Mouse (Mus musculus): ENCODE measurements around the gene Usp12.
"Not testable (repeated sequence)": the region's sequence is repeated elsewhere in the genome, so short reads cannot be mapped to it uniquely, and the experiment has no call there.

The Usp12 gene

GRCm38 (mm10) chr5:146736970-146737495, 57.8 kb downstream of the Usp12 start:
- DNase-seq (ENCODE audit: low spot score): no peak

GRCm38 (mm10) chr5:146736348-146736747, 58.5 kb downstream of the Usp12 start:
- no peak for DNase-seq (ENCODE audit: low spot score)

GRCm38 (mm10) chr5:146735054-146735453, 59.8 kb downstream of the Usp12 start:
- DNase-seq (ENCODE audit: low spot score): not testable (repeated sequence)

- DNase-seq (ENCODE audit: low spot score): no peak
Observed at GRCm38 (mm10) chr5:146733888-146734640, 60.7 kb downstream of the Usp12 start.

- no peak for DNase-seq (ENCODE audit: low spot score)
Observed at GRCm38 (mm10) chr5:146733372-146733771, 61.4 kb downstream of the Usp12 start.

- no peak for DNase-seq (ENCODE audit: low spot score)
Observed at GRCm38 (mm10) chr5:146727006-146727405, 67.8 kb downstream of the Usp12 start.

GRCm38 (mm10) chr5:146724956-146725355, 69.8 kb downstream of the Usp12 start:
- DNase-seq (ENCODE audit: low spot score): no peak

- no peak for DNase-seq (ENCODE audit: low spot score)
Observed at GRCm38 (mm10) chr5:146723452-146723851, 71.4 kb downstream of the Usp12 start.

GRCm38 (mm10) chr5:146722226-146722625, 72.6 kb downstream of the Usp12 start:
- no peak for DNase-seq (ENCODE audit: low spot score)

GRCm38 (mm10) chr5:146719584-146720356, 75.0 kb downstream of the Usp12 start:
- DNase-seq (ENCODE audit: low spot score): no peak

- DNase-seq (ENCODE audit: low spot score): no peak
Observed at GRCm38 (mm10) chr5:146713836-146714235, 81.0 kb downstream of the Usp12 start.

GRCm38 (mm10) chr5:146713088-146713487, 81.7 kb downstream of the Usp12 start:
- DNase-seq (ENCODE audit: low spot score): no peak

- DNase-seq (ENCODE audit: low spot score): no peak
Observed at GRCm38 (mm10) chr5:146712282-146712918, 82.4 kb downstream of the Usp12 start.

GRCm38 (mm10) chr5:146709361-146709760, 85.4 kb downstream of the Usp12 start:
- no peak for DNase-seq (ENCODE audit: low spot score)

- DNase-seq (ENCODE audit: low spot score): peak; percentile 74
Observed at GRCm38 (mm10) chr5:146705815-146706408, 88.9 kb downstream of the Usp12 start.

- no peak for DNase-seq (ENCODE audit: low spot score)
Observed at GRCm38 (mm10) chr5:146705411-146705810, 89.4 kb downstream of the Usp12 start.

- no peak for DNase-seq (ENCODE audit: low spot score)
Observed at GRCm38 (mm10) chr5:146704241-146704640, 90.6 kb downstream of the Usp12 start.

GRCm38 (mm10) chr5:146703710-146704121, 91.1 kb downstream of the Usp12 start:
- DNase-seq (ENCODE audit: low spot score): no peak

GRCm38 (mm10) chr5:146700099-146700498, 94.7 kb downstream of the Usp12 start:
- no peak for DNase-seq (ENCODE audit: low spot score)

- DNase-seq (ENCODE audit: low spot score): no peak
Observed at GRCm38 (mm10) chr5:146699433-146700019, 95.3 kb downstream of the Usp12 start.

GRCm38 (mm10) chr5:146695543-146695942, 99.3 kb downstream of the Usp12 start:
- no peak for DNase-seq (ENCODE audit: low spot score)

- no peak for DNase-seq (ENCODE audit: low spot score)
Observed at GRCm38 (mm10) chr5:146692976-146693361, 101.8 kb downstream of the Usp12 start.

Data from left cerebral cortex, adult 11 months (tissue).